Mouse (Mus musculus) liver, embryonic 11.5 days (tissue): Measurements from ENCODE around the gene Sparcl1. TPM values are rescaled to one million over a fixed set of nuclear protein-coding genes. Genes with fewer than 3 reads are reported as not detected.
A peak's percentile ranks its signal among the peaks of the same experiment; 100 is the strongest.

Source experiments
- ATAC-seq: fragments of 200-750 bp; cut with Nextera tagmentation; replicated peaks from 2 replicates; pipeline ENCODE4 v1.8.0; 2017; ENCODE audit warnings: moderate number of reproducible peaks, mild to moderate bottlenecking, moderate TSS enrichment, moderate library complexity; ENCODE audit not compliant: low FRiP score
- DNase-seq: peaks from one replicate; pipeline ENCODE4 v3.0.0-alpha.2; 2017; ENCODE audit warnings: low spot score
- H3K27ac ChIP-seq: fragments of 300-500 bp; sonication (generic); 2 replicates; pipeline ENCODE4 v1.5.1; 2014; ENCODE audit warnings: mild to moderate bottlenecking, low read depth, low read length, control low read depth
- H3K27me3 ChIP-seq: fragments of 300-500 bp; sonication (generic); replicated peaks from 2 replicates; pipeline ENCODE4 v1.6.1; 2014; ENCODE audit warnings: low read length, mixed read lengths; ENCODE audit not compliant: control insufficient read depth, insufficient read depth
- H3K36me3 ChIP-seq: fragments of 300-500 bp; sonication (generic); 2 replicates; pipeline ENCODE4 v1.6.1; 2014; ENCODE audit warnings: mild to moderate bottlenecking, low read length, moderate library complexity, mixed read lengths; ENCODE audit not compliant: control insufficient read depth, insufficient read depth
- H3K4me1 ChIP-seq: fragments of 300-500 bp; sonication (generic); replicated peaks from 2 replicates; pipeline ENCODE4 v1.6.1; 2014; ENCODE audit warnings: low read length, mixed read lengths; ENCODE audit not compliant: control insufficient read depth, insufficient read depth
- H3K4me2 ChIP-seq: fragments of 300-500 bp; sonication (generic); 2 replicates; pipeline ENCODE4 v1.6.1; 2014; ENCODE audit warnings: mild to moderate bottlenecking, control low read depth, moderate library complexity
- H3K4me3 ChIP-seq: fragments of 300-500 bp; sonication (generic); 2 replicates; pipeline ENCODE4 v1.5.1; 2014; ENCODE audit warnings: low read depth, low read length, control low read depth
- H3K9ac ChIP-seq: fragments of 300-500 bp; sonication (generic); 2 replicates; pipeline ENCODE4 v1.6.1; 2014; ENCODE audit warnings: low read depth, low read length, control low read depth
- H3K9me3 ChIP-seq: fragments of 300-500 bp; sonication (generic); 2 replicates; pipeline ENCODE4 v1.6.1; 2016; ENCODE audit warnings: low read length, inconsistent platforms, mixed read lengths; ENCODE audit not compliant: control insufficient read depth
- WGBS: fragments of 180-500 bp; shearing (Covaris S2); extraction: QIAGEN DNeasy Blood & Tissue Kit; methylation state at CpG from one replicate; pipeline ENCODE4 v1.1.7; 2014; 5-methylcytosine and 5-hydroxymethylcytosine counted together
- polyA plus RNA-seq: library from polyadenylated mRNA; unstranded; fragments of >200 nt; fragmentation: Nextera tagmentation; extraction: Ambion mirVana; gene quantifications from 2 replicates; pipeline ENCODE4 v1.2.1, GENCODE M21; 2014

Sparcl1 gene
- polyA plus RNA-seq, 1 experiment from 2014 or later = 5.6 TPM

- ATAC-seq (peak; percentile 57), DNase-seq (no peak)
- Histone ChIP-seq H3K9ac (peak overlapping the region; percentile 48; the same call in 1 of the 2 replicates), H3K9me3 (no peaks in the 10 kb centered on the region), H3K36me3 (peaks cover 18% of the 10 kb centered on the region; the same call in 1 of the 2 replicates), H3K4me1 (peaks cover 5% of the 10 kb centered on the region; the same call in 1 of the 2 replicates), H3K27ac (peak overlapping the region; percentile 73; the same call in 1 of the 2 replicates), H3K27me3 (no peaks in the 10 kb centered on the region), H3K4me2 (peak overlapping the region; percentile 8; the same call in 1 of the 2 replicates), H3K4me3 (no peak overlapping the region)
- 90% methylated on average over 13 of the region's 13 CpGs for WGBS
Observed at GRCm38 (mm10) chr5:104061936-104062772, 51.4 kb downstream of the Sparcl1 start.

DNA sequence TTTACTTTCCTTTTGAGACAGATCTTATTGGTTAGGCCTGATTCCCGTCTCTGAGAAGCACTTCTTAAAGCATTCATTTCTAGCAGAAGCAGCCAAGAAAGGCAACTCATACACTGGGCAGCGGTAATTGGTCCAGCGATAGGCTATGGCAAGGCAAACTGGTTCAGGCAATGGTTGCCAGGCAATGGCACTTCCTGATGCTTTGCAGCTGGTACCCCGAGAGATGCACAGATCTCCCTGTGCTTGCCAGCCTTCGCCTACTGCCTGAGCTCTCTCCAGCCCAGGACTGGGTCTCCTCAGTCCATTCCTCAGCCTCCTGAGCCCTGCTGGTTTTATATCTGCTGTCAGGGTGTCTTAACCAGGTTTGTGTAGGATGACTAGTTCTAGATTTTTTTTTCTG, 53.1 kb downstream of the Sparcl1 start:
- Histone ChIP-seq H3K4me3 (no peak overlapping the region), H3K27ac (no peak overlapping the region), H3K36me3 (peaks cover 18% of the 10 kb centered on the region; the same call in 1 of the 2 replicates), H3K27me3 (no peaks in the 10 kb centered on the region), H3K4me1 (peaks cover 15% of the 10 kb centered on the region), H3K9me3 (no peaks in the 10 kb centered on the region), H3K9ac (no peak overlapping the region), H3K4me2 (no peak overlapping the region)
- no peak for ATAC-seq
- 90% methylated on average over 5 of the region's 5 CpGs for WGBS
- no peak for DNase-seq

- H3K9ac ChIP-seq = no peak overlapping the region
- 82% methylated on average over 9 of the region's 9 CpGs for WGBS
- no peaks in the 10 kb centered on the region for H3K27me3 ChIP-seq
- ATAC-seq = no peak
- no peaks in the 10 kb centered on the region for H3K9me3 ChIP-seq
- no peak overlapping the region for H3K4me2 ChIP-seq
- peaks cover 14% of the 10 kb centered on the region; the same call in 1 of the 2 replicates for H3K36me3 ChIP-seq
- no peak for DNase-seq
- H3K4me3 ChIP-seq = no peak overlapping the region
- H3K4me1 ChIP-seq = peaks cover 20% of the 10 kb centered on the region
- no peak overlapping the region for H3K27ac ChIP-seq
Observed at GRCm38 (mm10) chr5:104059628-104060027, 53.9 kb downstream of the Sparcl1 start.

- Histone ChIP-seq H3K4me1 (peaks cover 20% of the 10 kb centered on the region), H3K9ac (no peak overlapping the region), H3K4me3 (no peak overlapping the region), H3K27me3 (no peaks in the 10 kb centered on the region), H3K4me2 (no peak overlapping the region), H3K36me3 (peaks cover 12% of the 10 kb centered on the region; the same call in 1 of the 2 replicates), H3K9me3 (no peaks in the 10 kb centered on the region), H3K27ac (no peak overlapping the region)
- ATAC-seq (no peak), DNase-seq (no peak)
- WGBS = 61% methylated on average over 15 of the region's 15 CpGs
Observed at GRCm38 (mm10) chr5:104058021-104058420, 55.5 kb downstream of the Sparcl1 start.

- 0 out of 2 replicates have a peak overlapping the region, but pooled peaks have one; percentile 6 for H3K27ac ChIP-seq
- no peak overlapping the region for H3K4me3 ChIP-seq
- H3K4me1 ChIP-seq = peaks cover 16% of the 10 kb centered on the region
- DNase-seq (no peak), ATAC-seq (no peak)
- H3K9ac ChIP-seq = no peak overlapping the region
- H3K27me3 ChIP-seq = no peaks in the 10 kb centered on the region
- no peaks in the 10 kb centered on the region for H3K9me3 ChIP-seq
- peaks cover 11% of the 10 kb centered on the region for H3K36me3 ChIP-seq
- WGBS = 86% methylated on average over 7 of the region's 7 CpGs
- no peak overlapping the region for H3K4me2 ChIP-seq
Observed at GRCm38 (mm10) chr5:104056295-104056694, 57.2 kb downstream of the Sparcl1 start.

DNA sequence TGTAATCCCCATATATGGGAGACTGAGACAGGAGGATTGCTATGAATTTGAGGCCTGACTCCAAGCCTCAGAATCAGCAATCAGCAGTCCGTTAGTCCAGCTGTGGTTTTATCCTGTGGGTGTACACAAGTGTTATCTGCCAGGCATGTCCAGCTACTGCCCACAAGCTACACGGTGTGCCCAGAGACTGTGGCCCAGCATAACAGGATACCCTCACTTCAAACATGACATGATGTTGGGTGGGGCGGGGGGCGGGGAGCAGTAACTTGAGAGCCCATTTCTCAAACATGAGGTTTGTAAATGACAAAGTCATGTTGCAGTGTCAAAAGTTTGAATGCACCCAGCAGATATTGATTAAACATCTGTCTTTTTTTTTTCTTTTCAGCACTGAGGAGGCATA, 57.7 kb downstream of the Sparcl1 start:
- no peak for DNase-seq
- peaks cover 16% of the 10 kb centered on the region for H3K4me1 ChIP-seq
- no peak overlapping the region for H3K4me3 ChIP-seq
- no peak for ATAC-seq
- no peaks in the 10 kb centered on the region for H3K27me3 ChIP-seq
- H3K9ac ChIP-seq = no peak overlapping the region
- 57% methylated on average over 4 of the region's 4 CpGs for WGBS
- no peak overlapping the region for H3K4me2 ChIP-seq
- peaks cover 11% of the 10 kb centered on the region for H3K36me3 ChIP-seq
- H3K27ac ChIP-seq = peak overlapping the region; percentile 88; the same call in 1 of the 2 replicates
- no peaks in the 10 kb centered on the region for H3K9me3 ChIP-seq

DNA sequence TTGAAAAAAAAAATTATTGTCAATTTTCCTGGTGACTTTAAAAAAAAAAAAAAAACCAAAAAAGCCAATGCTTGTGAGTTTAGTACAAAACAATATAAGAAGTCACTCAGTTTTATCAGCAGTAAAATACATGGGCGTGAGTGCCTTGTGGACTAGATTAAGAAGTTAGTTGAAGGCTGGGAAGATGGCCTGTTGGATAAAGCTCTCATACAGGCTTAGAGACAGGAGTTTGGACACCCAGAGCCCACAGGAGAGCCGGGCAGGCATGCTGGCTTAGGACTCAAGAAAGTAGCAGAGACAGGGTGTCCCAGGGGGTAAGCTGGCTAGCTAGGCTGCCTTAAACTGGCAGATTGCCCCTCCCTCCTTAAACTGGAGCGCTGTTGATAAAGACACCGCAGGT, 58.6 kb downstream of the Sparcl1 start:
- no peaks in the 10 kb centered on the region for H3K27me3 ChIP-seq
- peaks cover 15% of the 10 kb centered on the region for H3K36me3 ChIP-seq
- peak overlapping the region; percentile 25; the same call in 1 of the 2 replicates for H3K4me2 ChIP-seq
- 65% methylated on average over 4 of the region's 4 CpGs for WGBS
- H3K27ac ChIP-seq = peak overlapping the region; percentile 88
- no peaks in the 10 kb centered on the region for H3K9me3 ChIP-seq
- H3K9ac ChIP-seq = peak overlapping the region; percentile 39; the same call in 1 of the 2 replicates
- no peak overlapping the region for H3K4me3 ChIP-seq
- ATAC-seq = peak; percentile 88
- no peak for DNase-seq
- peaks cover 16% of the 10 kb centered on the region for H3K4me1 ChIP-seq

GRCm38 (mm10) chr5:104052956-104053355, 60.6 kb downstream of the Sparcl1 start:
- ATAC-seq (peak; percentile 56), DNase-seq (no peak)
- H3K4me2 ChIP-seq = no peak overlapping the region
- no peak overlapping the region for H3K4me3 ChIP-seq
- no peak overlapping the region for H3K9ac ChIP-seq
- peaks cover 15% of the 10 kb centered on the region for H3K36me3 ChIP-seq
- no peaks in the 10 kb centered on the region for H3K27me3 ChIP-seq
- H3K9me3 ChIP-seq = no peaks in the 10 kb centered on the region
- H3K27ac ChIP-seq = no peak overlapping the region
- 59% methylated on average over 8 of the region's 8 CpGs for WGBS
- H3K4me1 ChIP-seq = peaks cover 17% of the 10 kb centered on the region
